Mouse (Mus musculus) megakaryocyte, embryonic 14.5 days (primary cell): Measurements from ENCODE around the gene 1700029J07Rik.

Experiments
- FLI1 ChIP-seq: IDR thresholded peaks from 2 replicates; pipeline ENCODE4 v1.6.1; 2012; ENCODE audit warnings: low read length, inconsistent platforms, mixed read lengths
- GATA1 ChIP-seq: IDR thresholded peaks from 3 replicates; pipeline ENCODE4 v1.6.1; 2012; ENCODE audit warnings: mixed read lengths, low read length, inconsistent platforms, borderline replicate concordance

DNA sequence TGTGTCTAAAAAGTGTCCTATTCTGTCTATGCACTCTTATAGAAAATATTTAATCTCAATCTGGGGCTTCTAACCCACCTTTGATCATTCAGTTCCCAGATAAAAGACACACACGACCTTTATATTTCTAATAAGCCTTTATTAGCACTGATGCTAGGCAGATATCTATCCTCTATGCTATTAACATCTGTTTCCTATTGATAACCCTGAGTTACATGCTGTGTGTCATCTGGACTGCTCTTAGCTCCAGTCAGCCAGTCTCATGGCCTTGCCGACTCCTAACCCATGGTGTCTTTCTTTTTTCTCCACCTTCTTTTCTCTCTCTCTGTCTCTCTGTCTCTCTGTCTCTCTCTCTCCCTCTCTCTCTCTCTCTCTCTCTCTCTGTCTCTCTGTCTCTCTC lies 13.1 kb upstream of the 1700029J07Rik start:
- TF ChIP-seq FLI1 (no peak), GATA1 (no peak)
